Mouse (Mus musculus): ENCODE measurements at regions not wholly inside any gene's neighbourhood (a gene's known extent, or its start where the extent isn't known, plus 50 kb on each side); places are given as distances from the start of the nearest gene placed in this dataset.

DNA sequence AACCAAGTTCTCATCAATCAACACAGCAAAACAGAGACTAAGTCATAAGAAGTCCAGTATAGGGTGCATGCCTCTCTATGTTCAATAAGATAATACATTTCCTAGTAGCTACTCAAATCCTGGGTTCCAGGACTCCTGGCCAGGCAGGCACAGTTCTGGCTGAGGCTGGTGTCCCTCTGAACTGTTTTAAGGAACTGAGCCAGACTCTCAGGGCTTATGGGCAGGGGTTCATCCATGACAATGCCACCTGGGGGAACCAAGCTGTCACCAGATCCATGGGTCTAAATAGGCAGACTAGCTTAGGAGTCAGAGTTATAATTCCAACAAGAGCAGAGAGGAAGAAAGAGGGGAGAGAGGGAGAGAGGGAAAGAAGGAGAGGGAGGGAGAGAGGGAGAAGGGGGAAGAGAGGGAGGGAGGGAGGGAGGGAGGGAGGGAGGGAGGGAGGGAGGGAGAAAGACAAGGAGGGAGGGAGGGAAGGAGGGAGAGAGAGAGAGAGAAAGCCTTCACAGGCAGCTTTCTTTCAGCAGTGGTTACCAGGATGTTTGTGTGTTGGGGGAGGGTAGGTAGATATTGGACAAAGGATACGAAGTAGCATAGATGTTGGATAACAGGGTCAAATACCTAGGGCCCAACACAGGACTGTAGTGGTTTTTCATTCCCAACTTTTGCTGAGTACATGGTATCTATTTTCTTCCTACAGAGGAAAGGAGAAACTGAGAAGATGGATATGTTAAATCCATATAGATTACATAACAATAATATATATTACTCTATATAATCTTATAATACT, 100.3 kb upstream of the Adcy1 start:
- H3K9me3 ChIP-seq (ENCODE audit: control insufficient read depth, low read length) = no peaks in the 10 kb centered on the region
- no peaks in the 10 kb centered on the region for H3K4me1 ChIP-seq (ENCODE audit: control insufficient read depth, insufficient read depth, low read length)
- no peak for TF ChIP-seq POLR2A (IDR thresholded peaks at IDR 0.05; ENCODE audit: borderline replicate concordance, extremely low read depth, insufficient read depth, insufficient read length)
- no peak for ATAC-seq (ENCODE audit: low FRiP score, low read depth)
- H3K4me3 ChIP-seq (replicated peaks; ENCODE audit: low read length) = no peak overlapping the region
- H3K27me3 ChIP-seq (ENCODE audit: control insufficient read depth, insufficient read depth, low read length) = no peaks in the 10 kb centered on the region
- H3K4me2 ChIP-seq (replicated peaks; ENCODE audit: low read depth, low read length, severe bottlenecking) = no peak overlapping the region
- no peaks in the 10 kb centered on the region for H3K36me3 ChIP-seq (ENCODE audit: control insufficient read depth, insufficient read depth, low read length)
- no peak overlapping the region for H3K9ac ChIP-seq (ENCODE audit: low read depth, low read length, severe bottlenecking)
- no peak overlapping the region for H3K27ac ChIP-seq (replicated peaks; ENCODE audit: low read depth, low read length)
- DNase-seq (ENCODE audit: low spot score) = no peak
- WGBS = 78% methylated on average over 1 of the region's 1 CpGs

DNA sequence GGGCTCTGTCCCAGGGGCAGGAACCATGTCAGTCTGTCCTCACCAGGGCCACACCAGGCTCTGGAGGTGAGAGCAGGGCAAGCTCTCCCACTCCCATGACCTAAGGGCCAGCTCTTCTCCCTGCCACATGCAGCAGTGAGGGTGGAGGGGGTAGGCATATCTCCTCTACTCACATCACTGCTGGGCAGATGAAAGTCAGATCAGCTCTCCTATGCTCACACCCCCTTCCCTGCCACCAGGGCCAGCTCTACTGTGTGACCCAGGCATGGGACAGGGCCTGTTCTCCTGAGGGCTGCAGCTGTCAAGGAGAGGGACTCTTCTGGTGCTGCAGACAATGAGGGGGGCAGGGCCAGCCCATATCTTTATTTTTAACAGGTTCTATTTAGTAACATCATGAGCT, 101.0 kb upstream of the Adcy1 start:
- ATAC-seq (ENCODE audit: low FRiP score, low read depth) (no peak), DNase-seq (ENCODE audit: low spot score) (no peak)
- no peaks in the 10 kb centered on the region for H3K4me1 ChIP-seq (ENCODE audit: control insufficient read depth, insufficient read depth, low read length)
- H3K9ac ChIP-seq (ENCODE audit: low read depth, low read length, severe bottlenecking) = no peak overlapping the region
- H3K4me3 ChIP-seq (replicated peaks; ENCODE audit: low read length) = no peak overlapping the region
- no peaks in the 10 kb centered on the region for H3K36me3 ChIP-seq (ENCODE audit: control insufficient read depth, insufficient read depth, low read length)
- TF ChIP-seq POLR2A (IDR thresholded peaks at IDR 0.05; ENCODE audit: borderline replicate concordance, extremely low read depth, insufficient read depth, insufficient read length) = no peak
- no peaks in the 10 kb centered on the region for H3K9me3 ChIP-seq (ENCODE audit: control insufficient read depth, low read length)
- no peak overlapping the region for H3K4me2 ChIP-seq (replicated peaks; ENCODE audit: low read depth, low read length, severe bottlenecking)
- no peak overlapping the region for H3K27ac ChIP-seq (replicated peaks; ENCODE audit: low read depth, low read length)
- H3K27me3 ChIP-seq (ENCODE audit: control insufficient read depth, insufficient read depth, low read length) = no peaks in the 10 kb centered on the region

DNA sequence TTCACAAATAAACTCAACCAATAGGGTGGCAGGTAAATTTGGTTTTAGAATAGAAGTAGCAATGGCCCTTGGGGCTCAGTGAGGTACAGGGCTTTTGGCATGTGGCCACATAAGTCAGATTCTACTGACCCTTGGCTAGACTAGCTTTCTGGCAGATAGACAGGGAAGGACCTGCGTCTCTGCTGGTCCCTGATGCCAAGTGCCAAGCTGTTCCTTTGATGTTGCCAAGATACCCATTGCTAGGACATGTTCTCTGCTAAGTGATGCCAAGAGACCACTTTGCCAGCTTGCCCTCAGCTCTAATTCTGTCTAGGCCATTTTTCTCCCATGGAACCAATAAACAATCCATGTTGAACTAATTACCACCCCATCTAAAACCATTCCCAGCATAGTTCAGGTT, 110.5 kb upstream of the Adcy1 start:
- no peaks in the 10 kb centered on the region for H3K27me3 ChIP-seq (ENCODE audit: control insufficient read depth, insufficient read depth, low read length)
- WGBS = 67% methylated on average over 1 of the region's 1 CpGs

DNA sequence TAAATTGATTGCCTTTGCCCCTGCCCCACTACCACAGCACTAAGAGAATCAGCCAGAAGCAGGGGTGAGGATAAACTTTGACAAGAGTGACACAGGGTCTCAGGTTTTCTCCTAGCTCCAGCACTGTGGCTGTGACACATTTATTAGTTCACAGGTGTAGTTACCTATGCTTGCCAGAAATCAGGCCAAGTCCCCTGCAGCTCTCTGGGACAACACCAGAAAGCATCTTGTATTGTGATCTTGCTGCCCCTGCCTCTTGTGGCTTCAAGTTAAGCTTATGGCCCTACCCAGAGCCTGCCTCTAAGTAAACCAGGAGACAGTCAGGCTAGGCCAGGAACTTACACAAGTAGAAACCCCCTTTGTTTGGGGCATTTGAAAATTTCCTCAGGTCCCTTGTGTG, 111.9 kb upstream of the Adcy1 start:
- TF ChIP-seq POLR2A (IDR thresholded peaks at IDR 0.05; ENCODE audit: borderline replicate concordance, extremely low read depth, insufficient read depth, insufficient read length) = no peak
- DNase-seq (ENCODE audit: low spot score) = no peak
- no peak for ATAC-seq (ENCODE audit: low FRiP score, low read depth)
- Histone ChIP-seq H3K4me2 (replicated peaks; ENCODE audit: low read depth, low read length, severe bottlenecking) (no peak overlapping the region), H3K4me1 (ENCODE audit: control insufficient read depth, insufficient read depth, low read length) (no peaks in the 10 kb centered on the region), H3K36me3 (ENCODE audit: control insufficient read depth, insufficient read depth, low read length) (no peaks in the 10 kb centered on the region), H3K27me3 (ENCODE audit: control insufficient read depth, insufficient read depth, low read length) (no peaks in the 10 kb centered on the region), H3K27ac (replicated peaks; ENCODE audit: low read depth, low read length) (no peak overlapping the region), H3K9me3 (ENCODE audit: control insufficient read depth, low read length) (no peaks in the 10 kb centered on the region), H3K4me3 (replicated peaks; ENCODE audit: low read length) (no peak overlapping the region), H3K9ac (ENCODE audit: low read depth, low read length, severe bottlenecking) (no peak overlapping the region)

More for the DNA sequence above, 110.5 kb upstream of the Adcy1 start:
- no peak overlapping the region for H3K4me3 ChIP-seq (replicated peaks; ENCODE audit: low read length)
- no peaks in the 10 kb centered on the region for H3K9me3 ChIP-seq (ENCODE audit: control insufficient read depth, low read length)
- H3K9ac ChIP-seq (ENCODE audit: low read depth, low read length, severe bottlenecking) = no peak overlapping the region
- no peak for TF ChIP-seq POLR2A (IDR thresholded peaks at IDR 0.05; ENCODE audit: borderline replicate concordance, extremely low read depth, insufficient read depth, insufficient read length)
- DNase-seq (ENCODE audit: low spot score) (no peak), ATAC-seq (ENCODE audit: low FRiP score, low read depth) (no peak)
- H3K4me1 ChIP-seq (ENCODE audit: control insufficient read depth, insufficient read depth, low read length) = no peaks in the 10 kb centered on the region
- H3K27ac ChIP-seq (replicated peaks; ENCODE audit: low read depth, low read length) = no peak overlapping the region
- H3K36me3 ChIP-seq (ENCODE audit: control insufficient read depth, insufficient read depth, low read length) = no peaks in the 10 kb centered on the region
- H3K4me2 ChIP-seq (replicated peaks; ENCODE audit: low read depth, low read length, severe bottlenecking) = no peak overlapping the region

DNA sequence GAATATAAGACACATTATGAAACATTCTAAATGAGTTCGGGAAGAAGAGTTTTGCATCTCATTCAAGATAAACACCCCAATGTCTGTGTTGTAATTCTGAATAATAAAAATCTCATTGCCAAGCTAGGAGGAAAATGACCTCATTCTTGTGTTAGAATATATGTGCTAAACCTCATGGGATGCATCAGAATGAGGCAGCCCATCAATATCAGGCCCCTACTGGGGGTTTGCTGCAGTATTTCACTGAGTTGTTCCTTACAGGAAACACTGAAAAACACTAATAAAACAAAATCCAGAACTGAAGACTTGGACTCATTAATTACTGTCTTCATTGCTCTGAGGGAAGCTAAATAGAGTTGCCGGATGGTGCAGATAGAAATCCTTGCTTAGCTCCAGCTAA, 111.6 kb upstream of the Gm11983 start:
- Histone ChIP-seq H3K9me3 (ENCODE audit: control insufficient read depth, low read length) (no peaks in the 10 kb centered on the region), H3K4me2 (replicated peaks; ENCODE audit: low read depth, low read length, severe bottlenecking) (no peak overlapping the region), H3K36me3 (ENCODE audit: control insufficient read depth, insufficient read depth, low read length) (no peaks in the 10 kb centered on the region), H3K4me3 (replicated peaks; ENCODE audit: low read length) (no peak overlapping the region), H3K9ac (ENCODE audit: low read depth, low read length, severe bottlenecking) (no peak overlapping the region), H3K27ac (replicated peaks; ENCODE audit: low read depth, low read length) (no peak overlapping the region), H3K4me1 (ENCODE audit: control insufficient read depth, insufficient read depth, low read length) (no peaks in the 10 kb centered on the region), H3K27me3 (ENCODE audit: control insufficient read depth, insufficient read depth, low read length) (no peaks in the 10 kb centered on the region)
- ATAC-seq (ENCODE audit: low FRiP score, low read depth) = no peak
- no peak for DNase-seq (ENCODE audit: low spot score)
- TF ChIP-seq POLR2A (IDR thresholded peaks at IDR 0.05; ENCODE audit: borderline replicate concordance, extremely low read depth, insufficient read depth, insufficient read length) = no peak
- 74% methylated on average over 2 of the region's 2 CpGs for WGBS
